Mouse (Mus musculus) MEL (cell line): ENCODE results near the gene 1700067P10Rik.

ENCODE experiments used
- CHD2 ChIP-seq: IDR thresholded peaks from 2 replicates; pipeline ENCODE4 v1.6.1; 2011; ENCODE audit warnings: low read length, improper control_type of control experiment
- CTCF ChIP-seq, 3 experiments: IDR thresholded peaks in 2 of 3; conservative IDR thresholded peaks in 1 of 3; 2 replicates each; pipeline ENCODE4 v1.5.1; 2011 to 2012; ENCODE audit warnings: low read length in 3 of 3, low read depth in 2 of 3, mild to moderate bottlenecking in 2 of 3, improper control_type of control experiment in 1 of 3, inconsistent platforms in 1 of 3, mixed read lengths in 1 of 3, moderate library complexity in 1 of 3; ENCODE audit not compliant: control insufficient read depth in 1 of 3, insufficient read depth in 1 of 3, poor library complexity in 1 of 3, severe bottlenecking in 1 of 3
- EP300 ChIP-seq, 2 experiments: IDR thresholded peaks; 2 replicates each; pipeline ENCODE4 v1.6.1; 2011; ENCODE audit warnings: improper control_type of control experiment in 2 of 2, low read length in 2 of 2, low read depth in 1 of 2, mild to moderate bottlenecking in 1 of 2
- HCFC1 ChIP-seq: IDR thresholded peaks from 2 replicates; pipeline ENCODE4 v1.6.1; 2012; ENCODE audit warnings: low read depth, mild to moderate bottlenecking, inconsistent platforms, low read length, improper control_type of control experiment, moderate library complexity
- MAX ChIP-seq: IDR thresholded peaks from 2 replicates; pipeline ENCODE4 v1.6.1; 2011; ENCODE audit warnings: low read length, improper control_type of control experiment
- MEF2A ChIP-seq: IDR thresholded peaks from 2 replicates; pipeline ENCODE4 v1.6.1; 2014; ENCODE audit warnings: low read depth, mild to moderate bottlenecking, inconsistent platforms, low read length, improper control_type of control experiment; ENCODE audit not compliant: poor library complexity, insufficient replicate concordance, severe bottlenecking; ENCODE audit errors: extremely low read depth
- POLR2A ChIP-seq, 2 experiments: IDR thresholded peaks; 2 replicates each; pipeline ENCODE4 v1.6.1; 2011 to 2012; ENCODE audit warnings: low read length in 2 of 2, mild to moderate bottlenecking in 2 of 2, control low read depth in 1 of 2, improper control_type of control experiment in 1 of 2, low read depth in 1 of 2, moderate library complexity in 1 of 2; ENCODE audit not compliant: control insufficient read depth in 1 of 2, insufficient read depth in 1 of 2, poor library complexity in 1 of 2
- POLR2AphosphoS2 ChIP-seq: IDR thresholded peaks from 2 replicates; pipeline ENCODE4 v1.6.1; 2011; ENCODE audit warnings: low read length, improper control_type of control experiment
- RAD21 ChIP-seq: IDR thresholded peaks from 2 replicates; pipeline ENCODE4 v1.6.1; 2011; ENCODE audit warnings: mild to moderate bottlenecking, low read depth, low read length, improper control_type of control experiment
- SMC3 ChIP-seq: IDR thresholded peaks from 2 replicates; pipeline ENCODE4 v1.6.1; 2011; ENCODE audit warnings: low read depth, low read length, improper control_type of control experiment
- TAL1 ChIP-seq: IDR thresholded peaks from 2 replicates; pipeline ENCODE4 v1.6.1; 2012; ENCODE audit warnings: mild to moderate bottlenecking, inconsistent platforms, low read length, moderate library complexity, mixed read lengths
- TCF12 ChIP-seq: IDR thresholded peaks from 2 replicates; pipeline ENCODE4 v1.6.1; 2014; ENCODE audit warnings: low read depth, mild to moderate bottlenecking, inconsistent platforms, low read length, improper control_type of control experiment, moderate library complexity

DNA sequence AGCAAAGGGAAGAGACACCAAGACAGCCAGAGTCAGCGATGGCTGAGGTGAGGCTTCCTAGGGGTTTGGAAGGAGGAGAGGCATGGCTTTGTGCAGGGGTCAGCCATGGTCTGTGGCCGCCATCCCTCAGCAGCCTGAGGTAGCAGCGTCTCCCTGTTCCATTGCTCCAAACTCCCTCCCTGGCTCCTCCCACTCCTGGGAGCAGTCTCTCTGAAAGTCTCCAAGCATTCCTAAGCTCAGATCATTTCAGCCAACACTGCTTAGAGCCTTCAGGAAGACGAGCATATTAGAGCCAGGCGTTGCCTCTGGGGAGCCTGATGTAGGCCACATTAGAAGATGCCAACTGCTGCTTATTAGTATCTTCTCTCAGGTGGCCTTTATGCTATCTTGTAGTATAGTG lies 21.4 kb upstream of the 1700067P10Rik start:
- TF ChIP-seq CHD2: no peak
- no peak for TF ChIP-seq CTCF (IDR thresholded peaks at IDR 0.05 in 2 of 3, conservative IDR thresholded peaks at IDR 0.05 in 1 of 3; ENCODE audit: control insufficient read depth in 1 of 3, insufficient read depth in 1 of 3, low read depth in 2 of 3, low read length in 3 of 3, poor library complexity in 1 of 3, severe bottlenecking in 1 of 3)
- TF ChIP-seq HCFC1: no peak
- TF ChIP-seq MAX: no peak
- no peak for TF ChIP-seq EP300 (IDR thresholded peaks at IDR 0.05; ENCODE audit: low read depth in 1 of 2, low read length in 2 of 2)
- TF ChIP-seq POLR2A (IDR thresholded peaks at IDR 0.05; ENCODE audit: control insufficient read depth in 1 of 2, insufficient read depth in 1 of 2, low read depth in 1 of 2, low read length in 2 of 2, poor library complexity in 1 of 2): no peak
- TF ChIP-seq MEF2A: no peak
- no peak for TF ChIP-seq RAD21
- no peak for TF ChIP-seq TCF12
- TF ChIP-seq POLR2AphosphoS2: no peak
- no peak for TF ChIP-seq TAL1
- TF ChIP-seq SMC3: no peak
